Comparison of ENCODE assay signal across 10 mouse cellular contexts in genomic region chr15:3962251-3962650, GRCm38 (mm10). TPM values are rescaled to one million over a fixed set of nuclear protein-coding genes. Genes with fewer than 3 reads are reported as not detected.
DNase-seq lines count a peak whose midpoint lies in the region; ATAC-seq and TF ChIP-seq lines count a peak whose summit lies in the region.
"Had no signal": no experiment of that assay in that cellular context is flagged by ENCODE, and none has a peak within 500 bp of the region (broad histone marks: within the 10 kb centered on the region; RNA-seq: fewer than 3 reads in every experiment).

No protein-coding gene starts in this region.

- no peaks in the 10 kb centered on the region for H3K27me3 ChIP-seq in Patski
- H3K27me3 ChIP-seq in heart, embryonic 13.5 days (replicated peaks): no peaks in the 10 kb centered on the region
- H3K27me3 ChIP-seq in kidney, embryonic 14.5 days (ENCODE audit: control insufficient read depth, insufficient read depth, low read length): no peaks in the 10 kb centered on the region
- H3K27me3 ChIP-seq in forebrain, embryonic 15.5 days: no peaks in the 10 kb centered on the region

- in situ Hi-C loops in Patski (cut with MboI; ENCODE audit: low pct_unique_long_range_greater_than_20kb): no loop called here

- CTCF ChIA-PET in Patski (lab: Charles Lee): interaction anchor here (0.6 kb wide), 1 partner anchor 106 kb away, joined by 4 read pairs; no protein-coding TSS in a partner anchor

- ATAC-seq in Patski: peak; percentile 68
- no peak for ATAC-seq in heart, embryonic 13.5 days (ENCODE audit: extremely low read depth, insufficient number of reproducible peaks, low FRiP score, low TSS enrichment)
- ATAC-seq in kidney, embryonic 14.5 days (ENCODE audit: low FRiP score, low TSS enrichment): peak; percentile 84
- no peak for ATAC-seq in megakaryocyte progenitor cell, adult 5-6 weeks (replicated peaks; ENCODE audit: poor library complexity)
- no peak for ATAC-seq in forebrain, embryonic 15.5 days (replicated peaks)

- H3K36me3 ChIP-seq in heart, embryonic 13.5 days: peaks cover 3% of the 10 kb centered on the region; the same call in 1 of the 2 replicates
- H3K36me3 ChIP-seq in kidney, embryonic 14.5 days (ENCODE audit: control insufficient read depth, insufficient read depth, low read length): no peaks in the 10 kb centered on the region
- H3K36me3 ChIP-seq in forebrain, embryonic 15.5 days: no peaks in the 10 kb centered on the region

- no peak overlapping the region for H3K9ac ChIP-seq in heart, embryonic 13.5 days
- H3K9ac ChIP-seq in kidney, embryonic 14.5 days (ENCODE audit: low read depth, low read length): no peak overlapping the region
- no peak overlapping the region for H3K9ac ChIP-seq in forebrain, embryonic 15.5 days (replicated peaks)
- H3K9ac ChIP-seq: lung, embryonic 14.5 days had no signal

- peak; percentile 24 to 25 for DNase-seq in cerebellum, postnatal 10 days
- no peak for DNase-seq in cerebellum, postnatal 4 days (ENCODE audit: low spot score in 2 of 2)
- DNase-seq in Patski (ENCODE audit: low read depth, low spot score) (no peak), MN1 (ENCODE audit: low spot score) (no peak)
- DNase-seq: lung, embryonic 14.5 days; spleen, adult 18-20 months had no signal

- peaks cover 7% of the 10 kb centered on the region for H3K4me1 ChIP-seq in heart, embryonic 13.5 days
- H3K4me1 ChIP-seq in kidney, embryonic 14.5 days (ENCODE audit: control insufficient read depth, insufficient read depth, low read length): no peaks in the 10 kb centered on the region
- no peaks in the 10 kb centered on the region for H3K4me1 ChIP-seq in forebrain, embryonic 15.5 days

- peak overlapping the region; percentile 28; the same call in 1 of the 2 replicates for H3K4me2 ChIP-seq in heart, embryonic 13.5 days
- H3K4me2 ChIP-seq in kidney, embryonic 14.5 days (replicated peaks; ENCODE audit: low read depth, low read length): no peak overlapping the region
- no peak overlapping the region for H3K4me2 ChIP-seq in forebrain, embryonic 15.5 days (replicated peaks)
- H3K4me2 ChIP-seq: lung, embryonic 14.5 days had no signal

- no peaks in the 10 kb centered on the region for H3K9me3 ChIP-seq in heart, embryonic 13.5 days
- no peaks in the 10 kb centered on the region for H3K9me3 ChIP-seq in kidney, embryonic 14.5 days (ENCODE audit: control insufficient read depth, low read length)
- H3K9me3 ChIP-seq in forebrain, embryonic 15.5 days: no peaks in the 10 kb centered on the region

- no peak for TF ChIP-seq CTCF in Patski (IDR thresholded peaks at IDR 0.05)

- 39% methylated on average over 8 of the region's 8 CpGs for WGBS in heart, embryonic 13.5 days
- WGBS in kidney, embryonic 14.5 days: 58% methylated on average over 8 of the region's 8 CpGs
- WGBS in forebrain, embryonic 15.5 days: 83% methylated on average over 8 of the region's 8 CpGs

- POLR2A ChIA-PET in Patski (lab: Charles Lee): no interaction called here

- peak overlapping the region; percentile 71 for H3K27ac ChIP-seq in heart, embryonic 13.5 days (replicated peaks)
- no peak overlapping the region for H3K27ac ChIP-seq in kidney, embryonic 14.5 days (ENCODE audit: low read depth, low read length)
- H3K27ac ChIP-seq in forebrain, embryonic 15.5 days (replicated peaks): no peak overlapping the region

- no peak overlapping the region for H3K4me3 ChIP-seq in heart, embryonic 13.5 days
- no peak overlapping the region for H3K4me3 ChIP-seq in kidney, embryonic 14.5 days (ENCODE audit: low read length)
- H3K4me3 ChIP-seq in forebrain, embryonic 15.5 days: no peak overlapping the region

RNA-seq across cellular contexts. Expression of gene Fbxo4, which starts 17.1 kb away (rescaled TPM):
- 23.6 TPM for polyA plus RNA-seq in Patski (2021)
- polyA plus RNA-seq in heart, embryonic 13.5 days (2015; fragmentation: Nextera tagmentation; extraction: Ambion mirVana): 9.7 and 10.6 TPM in 2 replicates
- 10.2 and 12.7 TPM in 2 replicates for polyA plus RNA-seq in kidney, embryonic 14.5 days (2014; fragmentation: Nextera tagmentation; extraction: Ambion mirVana)
- total RNA-seq in megakaryocyte progenitor cell, adult 5-6 weeks (2015): 8.8 and 10.7 TPM in 2 replicates
- 7.8 and 9.2 TPM in 2 replicates for total RNA-seq in megakaryocyte progenitor cell, adult 5-6 weeks (2017)
- 7.5 and 7.8 TPM in 2 replicates for polyA plus RNA-seq in forebrain, embryonic 15.5 days (2015; fragmentation: Nextera tagmentation; extraction: Ambion mirVana)

RNA-seq across cellular contexts. Expression of gene AW549877, which starts 33.3 kb away (rescaled TPM):
- 60.1 TPM for polyA plus RNA-seq in Patski (2021)
- 20.9 and 22.6 TPM in 2 replicates for polyA plus RNA-seq in heart, embryonic 13.5 days (2015; fragmentation: Nextera tagmentation; extraction: Ambion mirVana)
- polyA plus RNA-seq in kidney, embryonic 14.5 days (2014; fragmentation: Nextera tagmentation; extraction: Ambion mirVana): 25.3 and 51.3 TPM in 2 replicates
- 32.1 and 35.4 TPM in 2 replicates for total RNA-seq in megakaryocyte progenitor cell, adult 5-6 weeks (2015)
- 6.7 and 9.9 TPM in 2 replicates for total RNA-seq in megakaryocyte progenitor cell, adult 5-6 weeks (2017)
- polyA plus RNA-seq in forebrain, embryonic 15.5 days (2015; fragmentation: Nextera tagmentation; extraction: Ambion mirVana): 33.9 and 35.8 TPM in 2 replicates

Comparison
In these comparisons a context has a peak if more than half of its experiments do, and no peak if none do; other contexts are left out.
1. DNase-seq: peak in cerebellum, postnatal 10 days (2 of 2); none in cerebellum, postnatal 4 days (0 of 2), Patski (single experiment) and MN1 (single experiment).
2. ATAC-seq: peak in Patski (single experiment) and kidney, embryonic 14.5 days (single experiment); none in heart, embryonic 13.5 days (single experiment), megakaryocyte progenitor cell, adult 5-6 weeks (single experiment) and forebrain, embryonic 15.5 days (single experiment).